Mouse (Mus musculus) midbrain, embryonic 12.5 days (tissue): ENCODE measurements around the gene Srsf2. TPM values are rescaled to one million over a fixed set of nuclear protein-coding genes. Genes with fewer than 3 reads are reported as not detected.
A peak's percentile ranks its signal among the peaks of the same experiment; 100 is the strongest.

Experiments
- ATAC-seq: fragments of 200-750 bp; cut with Nextera tagmentation; 2 replicates; pipeline ENCODE4 v1.8.0; 2017; ENCODE audit warnings: low read depth, moderate TSS enrichment, moderate library complexity; ENCODE audit not compliant: low FRiP score
- H3K27ac ChIP-seq: fragments of 300-500 bp; sonication (generic); replicated peaks from 2 replicates; pipeline ENCODE4 v1.5.1; 2016; ENCODE audit warnings: mild to moderate bottlenecking
- H3K27me3 ChIP-seq: fragments of 300-500 bp; sonication (generic); 2 replicates; pipeline ENCODE4 v1.6.1; 2016; ENCODE audit warnings: mild to moderate bottlenecking
- H3K36me3 ChIP-seq: fragments of 300-500 bp; sonication (generic); 2 replicates; pipeline ENCODE4 v1.6.1; 2016
- H3K4me1 ChIP-seq: fragments of 300-500 bp; sonication (generic); 2 replicates; pipeline ENCODE4 v1.6.1; 2016
- H3K4me2 ChIP-seq: fragments of 300-500 bp; sonication (generic); replicated peaks from 2 replicates; pipeline ENCODE4 v1.6.1; 2016; ENCODE audit warnings: mild to moderate bottlenecking, moderate library complexity
- H3K4me3 ChIP-seq: fragments of 300-500 bp; sonication (generic); 2 replicates; pipeline ENCODE4 v1.5.1; 2016; ENCODE audit warnings: mild to moderate bottlenecking
- H3K9ac ChIP-seq: fragments of 300-500 bp; sonication (generic); replicated peaks from 2 replicates; pipeline ENCODE4 v1.6.1; 2016; ENCODE audit warnings: mild to moderate bottlenecking, moderate library complexity
- H3K9me3 ChIP-seq: fragments of 300-500 bp; sonication (generic); 2 replicates; pipeline ENCODE4 v1.6.1; 2016; ENCODE audit warnings: mild to moderate bottlenecking
- WGBS: fragments of 180-500 bp; shearing (Covaris S2); methylation state at CpG from one replicate; pipeline ENCODE4 v1.1.7; 2016; 5-methylcytosine and 5-hydroxymethylcytosine counted together
- polyA plus RNA-seq: library from polyadenylated mRNA; unstranded; fragments of >200 nt; fragmentation: Nextera tagmentation; extraction: Ambion mirVana; gene quantifications from 2 replicates; pipeline ENCODE4 v1.2.1, GENCODE M21; 2016

Gene Srsf2
- polyA plus RNA-seq, 1 experiment from 2014 or later: 848 TPM

DNA sequence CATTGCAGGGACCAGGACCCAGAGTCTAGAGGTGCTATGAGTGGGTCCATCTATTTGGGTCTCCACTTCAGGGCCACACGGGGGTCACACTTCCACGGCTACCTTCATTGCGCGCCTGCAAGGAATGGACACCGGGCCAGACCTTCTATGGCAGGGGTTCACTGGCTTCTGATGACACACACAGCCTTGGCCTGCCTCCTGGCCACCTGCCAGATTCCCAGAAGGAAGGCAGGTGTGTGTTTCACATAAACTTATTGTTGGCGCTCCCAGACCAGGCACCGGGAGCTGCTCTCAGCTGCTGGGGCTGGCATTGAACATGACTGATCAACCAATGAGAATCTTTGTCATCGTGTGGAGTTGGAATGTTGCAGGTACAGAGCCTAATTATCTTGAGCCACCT lies 25.6 kb upstream of the Srsf2 start:
- 96% methylated on average over 8 of the region's 8 CpGs for WGBS
- Histone ChIP-seq H3K27ac (no peak overlapping the region), H3K9ac (no peak overlapping the region), H3K27me3 (no peaks in the 10 kb centered on the region), H3K4me2 (no peak overlapping the region), H3K4me3 (no peak overlapping the region), H3K36me3 (peaks cover 17% of the 10 kb centered on the region), H3K9me3 (no peaks in the 10 kb centered on the region), H3K4me1 (no peaks in the 10 kb centered on the region)
- ATAC-seq: no peak

DNA sequence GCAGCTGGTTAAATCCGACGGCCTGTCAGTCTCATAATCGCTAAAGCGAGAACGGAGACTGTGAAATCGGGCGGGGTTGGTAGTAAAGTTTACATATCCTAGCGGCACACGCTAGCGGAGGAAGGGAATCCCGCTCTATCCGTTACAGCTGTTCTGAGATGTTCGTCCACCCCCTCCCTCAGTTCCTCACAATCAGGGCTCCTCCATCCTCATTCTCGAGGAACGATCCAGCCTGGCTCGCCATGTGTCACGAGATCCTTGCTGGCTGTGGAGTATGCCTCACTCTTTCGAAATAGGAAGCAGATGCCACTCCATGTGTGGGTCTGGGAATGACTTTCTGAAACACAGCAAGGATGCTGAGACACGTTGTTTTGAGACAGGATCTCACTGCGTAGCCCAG lies 21.1 kb upstream of the Srsf2 start:
- Histone ChIP-seq H3K4me2 (no peak overlapping the region), H3K4me3 (no peak overlapping the region), H3K9me3 (no peaks in the 10 kb centered on the region), H3K4me1 (no peaks in the 10 kb centered on the region), H3K27ac (no peak overlapping the region), H3K9ac (no peak overlapping the region), H3K27me3 (no peaks in the 10 kb centered on the region), H3K36me3 (peaks cover 49% of the 10 kb centered on the region)
- 94% methylated on average over 20 of the region's 20 CpGs for WGBS
- no peak for ATAC-seq

DNA sequence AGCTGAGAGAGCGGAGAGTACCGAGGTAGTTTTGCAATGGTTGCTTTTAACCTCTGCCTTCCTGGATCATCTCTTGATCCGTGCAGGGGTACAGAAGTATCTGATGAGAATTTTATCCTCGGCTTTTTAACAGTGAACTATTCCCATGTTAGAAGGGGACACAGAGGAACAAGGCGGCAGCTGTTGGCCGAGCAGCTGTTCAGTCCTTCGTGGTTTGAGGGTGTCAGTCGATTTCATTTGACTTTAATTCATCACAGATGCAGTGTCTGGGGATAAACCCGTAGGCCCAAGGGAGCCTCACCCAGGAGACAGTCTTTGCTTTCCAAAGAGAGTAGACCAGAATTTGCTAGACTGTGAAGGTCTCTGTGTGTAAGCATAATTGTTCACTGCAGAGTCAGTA lies 18.6 kb upstream of the Srsf2 start:
- WGBS: 92% methylated on average over 9 of the region's 9 CpGs
- no peak overlapping the region for H3K4me2 ChIP-seq
- H3K9me3 ChIP-seq: no peaks in the 10 kb centered on the region
- H3K27me3 ChIP-seq: no peaks in the 10 kb centered on the region
- H3K4me3 ChIP-seq: no peak overlapping the region
- no peaks in the 10 kb centered on the region for H3K4me1 ChIP-seq
- H3K9ac ChIP-seq: no peak overlapping the region
- no peak overlapping the region for H3K27ac ChIP-seq
- ATAC-seq: no peak
- peaks cover 61% of the 10 kb centered on the region for H3K36me3 ChIP-seq

DNA sequence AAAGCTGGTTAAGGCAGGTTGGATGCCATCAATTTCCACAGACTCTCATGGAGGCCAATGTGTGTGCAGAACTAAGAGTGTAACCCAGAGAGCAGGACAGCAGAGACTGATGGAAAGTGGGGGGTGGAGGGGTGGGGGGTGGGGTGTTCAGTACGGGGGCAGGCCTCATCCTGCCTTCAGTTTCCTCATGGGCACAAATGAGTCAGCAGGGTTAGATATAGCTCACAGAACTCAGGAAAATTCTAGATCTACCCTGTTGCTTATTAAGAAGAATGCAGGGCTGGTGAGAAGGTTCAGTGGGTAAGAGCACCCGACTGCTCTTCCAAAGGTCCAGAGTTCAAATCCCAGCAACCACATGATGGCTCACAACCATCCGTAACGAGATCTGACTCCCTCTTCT lies 16.7 kb upstream of the Srsf2 start:
- no peak overlapping the region for H3K9ac ChIP-seq
- no peaks in the 10 kb centered on the region for H3K9me3 ChIP-seq
- no peak overlapping the region for H3K4me2 ChIP-seq
- no peaks in the 10 kb centered on the region for H3K4me1 ChIP-seq
- H3K27ac ChIP-seq: no peak overlapping the region
- H3K27me3 ChIP-seq: no peaks in the 10 kb centered on the region
- ATAC-seq: no peak
- H3K4me3 ChIP-seq: no peak overlapping the region
- WGBS: 86% methylated on average over 4 of the region's 4 CpGs
- H3K36me3 ChIP-seq: peaks cover 70% of the 10 kb centered on the region

DNA sequence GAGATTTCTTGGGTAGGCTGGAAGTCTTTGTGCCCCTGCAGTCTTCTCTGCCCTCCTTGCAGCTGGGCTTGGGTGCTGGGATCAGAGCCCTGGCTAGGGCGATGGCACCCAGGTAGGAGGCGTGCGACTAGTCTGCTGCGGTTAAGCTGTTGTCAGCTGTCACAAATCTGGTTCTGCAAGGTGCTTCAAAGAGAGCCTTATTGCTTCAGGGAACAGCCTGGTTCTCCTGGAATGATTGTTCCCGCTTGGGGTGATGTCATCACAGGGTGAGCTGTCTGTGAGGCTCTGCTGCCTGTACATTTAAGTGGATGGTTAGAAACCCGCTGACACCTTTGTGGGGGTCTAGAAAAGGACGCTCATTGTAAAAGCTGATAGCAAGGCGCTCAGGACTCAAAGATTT lies 16.3 kb upstream of the Srsf2 start:
- H3K9me3 ChIP-seq: no peaks in the 10 kb centered on the region
- H3K4me2 ChIP-seq: no peak overlapping the region
- H3K27me3 ChIP-seq: no peaks in the 10 kb centered on the region
- no peak for ATAC-seq
- no peak overlapping the region for H3K9ac ChIP-seq
- peaks cover 70% of the 10 kb centered on the region for H3K36me3 ChIP-seq
- H3K4me3 ChIP-seq: no peak overlapping the region
- WGBS: 91% methylated on average over 8 of the region's 8 CpGs
- H3K4me1 ChIP-seq: no peaks in the 10 kb centered on the region
- no peak overlapping the region for H3K27ac ChIP-seq

DNA sequence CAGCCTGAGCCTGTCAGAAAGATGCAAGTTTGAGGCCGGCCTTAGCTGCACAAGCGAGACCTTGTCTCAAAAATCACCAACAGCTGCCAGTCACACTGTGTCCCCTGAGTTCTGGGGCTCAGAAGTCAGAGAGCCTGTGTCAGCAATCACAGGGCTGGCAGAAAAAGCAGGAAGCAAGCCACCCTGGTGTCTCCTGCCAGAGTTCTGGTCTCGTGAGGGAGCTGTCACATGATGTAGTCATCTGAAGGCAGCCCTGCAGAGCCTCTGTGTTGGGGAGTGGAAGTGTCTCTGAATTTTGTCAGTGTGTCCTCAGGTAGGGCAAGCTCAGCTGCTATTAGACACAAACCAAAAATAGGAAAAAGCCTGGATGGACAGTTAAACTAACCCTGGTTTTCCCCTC lies 15.2 kb upstream of the Srsf2 start:
- Histone ChIP-seq H3K4me1 (no peaks in the 10 kb centered on the region), H3K4me2 (no peak overlapping the region), H3K27ac (no peak overlapping the region), H3K27me3 (no peaks in the 10 kb centered on the region), H3K9ac (no peak overlapping the region), H3K4me3 (no peak overlapping the region), H3K9me3 (no peaks in the 10 kb centered on the region), H3K36me3 (peaks cover 69% of the 10 kb centered on the region)
- 76% methylated on average over 3 of the region's 3 CpGs for WGBS
- no peak for ATAC-seq

DNA sequence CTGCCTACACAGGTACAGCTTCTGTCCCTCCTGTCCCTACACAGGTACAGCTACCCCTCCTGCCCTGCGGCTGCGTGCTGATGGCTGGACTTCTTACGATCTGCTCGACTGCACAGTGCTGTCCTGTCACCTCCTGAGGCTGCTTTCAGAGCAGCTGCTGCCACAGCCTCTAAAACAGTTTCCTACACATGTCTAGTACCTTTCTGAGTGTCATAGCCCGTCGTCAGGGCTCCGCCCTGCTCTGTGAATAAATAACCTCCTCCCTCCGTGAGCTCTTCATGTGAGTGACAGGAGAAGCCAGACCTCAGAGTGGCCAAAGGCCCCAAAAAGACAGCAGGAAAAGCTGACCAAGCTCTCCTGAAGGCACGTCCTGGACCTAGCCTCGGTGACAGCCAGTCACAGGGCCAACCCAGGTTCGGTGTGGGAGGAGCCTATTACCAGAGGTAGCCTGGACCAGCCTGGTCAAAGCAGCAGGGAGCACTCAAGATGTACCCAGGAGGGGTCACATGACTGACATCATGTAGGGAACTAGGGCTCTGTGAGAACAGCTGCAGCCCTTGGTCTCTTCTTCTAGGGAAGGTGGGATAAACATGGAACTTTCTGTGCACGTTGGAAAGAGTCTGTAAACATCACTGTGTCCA lies 13.2 kb upstream of the Srsf2 start:
- Histone ChIP-seq H3K4me1 (no peaks in the 10 kb centered on the region), H3K36me3 (peaks cover 70% of the 10 kb centered on the region), H3K4me2 (no peak overlapping the region), H3K9me3 (no peaks in the 10 kb centered on the region), H3K9ac (no peak overlapping the region), H3K27me3 (no peaks in the 10 kb centered on the region), H3K4me3 (no peak overlapping the region), H3K27ac (no peak overlapping the region)
- 83% methylated on average over 12 of the region's 12 CpGs for WGBS
- no peak for ATAC-seq

DNA sequence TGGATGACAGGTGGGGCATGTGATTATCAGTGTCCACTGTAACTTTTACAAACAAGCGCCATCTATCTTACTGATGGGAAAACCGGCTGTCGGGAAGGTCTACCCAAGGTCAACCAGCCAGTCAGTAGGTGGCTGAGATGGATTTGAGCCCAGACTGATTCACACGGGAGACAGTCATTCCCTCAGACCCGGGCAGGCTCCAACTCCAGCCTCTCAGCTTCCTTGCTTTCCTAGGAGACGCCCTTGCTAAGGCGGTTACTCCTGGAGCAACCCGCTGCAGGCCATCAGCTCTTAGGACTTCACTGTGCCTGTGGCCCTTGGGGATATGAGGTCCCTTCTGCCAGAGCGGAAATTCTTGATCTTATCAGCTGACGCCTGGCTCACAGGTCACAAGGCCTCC lies 11.6 kb upstream of the Srsf2 start:
- H3K27me3 ChIP-seq: no peaks in the 10 kb centered on the region
- no peak overlapping the region for H3K4me3 ChIP-seq
- no peaks in the 10 kb centered on the region for H3K9me3 ChIP-seq
- no peaks in the 10 kb centered on the region for H3K4me1 ChIP-seq
- WGBS: 87% methylated on average over 10 of the region's 10 CpGs
- H3K9ac ChIP-seq: no peak overlapping the region
- H3K36me3 ChIP-seq: peaks cover 73% of the 10 kb centered on the region
- H3K4me2 ChIP-seq: no peak overlapping the region
- ATAC-seq: no peak
- H3K27ac ChIP-seq: no peak overlapping the region

DNA sequence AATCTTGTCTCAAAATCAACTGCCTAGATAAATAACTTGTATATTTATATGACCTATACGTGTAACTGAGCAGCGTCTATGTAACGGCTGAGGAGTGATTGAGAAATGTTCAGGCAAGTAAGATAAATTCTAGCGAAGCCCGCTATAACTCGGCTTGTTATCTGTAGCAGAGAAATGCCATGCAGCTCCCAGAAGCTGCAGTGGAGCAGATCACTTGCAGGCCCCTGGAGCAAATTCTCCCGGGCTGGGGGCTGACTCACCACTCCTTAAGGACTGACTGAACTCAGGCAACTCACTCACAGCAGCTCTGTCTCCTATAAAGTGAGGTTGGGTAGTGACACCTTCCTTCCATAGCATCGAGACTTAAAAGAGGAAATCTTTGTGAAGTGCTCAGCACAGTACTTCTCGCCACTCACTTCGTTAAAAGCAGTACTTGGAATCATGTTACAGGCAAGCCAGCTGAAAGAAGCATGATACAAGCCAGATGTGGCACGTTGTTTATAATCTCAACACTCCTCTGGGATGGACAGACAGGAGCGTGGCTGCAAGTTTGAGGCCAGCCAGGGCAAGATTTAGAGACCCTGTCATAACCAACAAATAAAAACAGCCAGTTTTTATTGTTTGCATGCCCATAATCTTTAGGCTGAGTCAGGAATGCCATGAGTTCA lies 4.4 kb upstream of the Srsf2 start:
- Histone ChIP-seq H3K36me3 (peaks cover 28% of the 10 kb centered on the region), H3K4me1 (peaks cover 12% of the 10 kb centered on the region), H3K27ac (no peak overlapping the region), H3K9ac (no peak overlapping the region), H3K27me3 (no peaks in the 10 kb centered on the region), H3K4me3 (no peak overlapping the region), H3K4me2 (no peak overlapping the region), H3K9me3 (no peaks in the 10 kb centered on the region)
- no peak for ATAC-seq
- 84% methylated on average over 12 of the region's 12 CpGs for WGBS

DNA sequence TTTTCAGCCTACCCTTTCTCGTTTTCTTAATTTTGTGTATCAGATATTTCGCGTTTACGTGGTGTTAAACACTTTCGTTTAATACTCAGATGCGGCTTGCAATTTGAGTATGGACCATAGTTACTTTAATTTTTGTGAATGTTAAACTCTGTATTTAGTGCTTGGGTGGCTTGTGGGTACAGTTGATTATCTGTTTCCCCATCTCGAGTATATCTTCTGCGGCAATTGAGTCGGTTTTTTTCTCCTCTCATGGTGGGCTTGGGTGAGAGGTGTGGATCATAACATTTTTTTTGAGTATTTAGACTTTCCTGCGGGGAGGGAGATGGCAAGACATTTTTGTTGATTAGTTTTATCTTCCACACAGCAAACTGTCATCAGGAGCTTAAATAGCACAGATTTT lies 1.4 kb upstream of the Srsf2 start:
- Histone ChIP-seq H3K4me2 (peak overlapping the region; percentile 84), H3K9me3 (no peaks in the 10 kb centered on the region), H3K36me3 (peaks cover 19% of the 10 kb centered on the region), H3K27me3 (no peaks in the 10 kb centered on the region), H3K4me1 (peaks cover 22% of the 10 kb centered on the region), H3K4me3 (peak overlapping the region; percentile 92), H3K27ac (no peak overlapping the region), H3K9ac (peak overlapping the region; percentile 75)
- no peak for ATAC-seq
- WGBS: 51% methylated on average over 10 of the region's 10 CpGs

DNA sequence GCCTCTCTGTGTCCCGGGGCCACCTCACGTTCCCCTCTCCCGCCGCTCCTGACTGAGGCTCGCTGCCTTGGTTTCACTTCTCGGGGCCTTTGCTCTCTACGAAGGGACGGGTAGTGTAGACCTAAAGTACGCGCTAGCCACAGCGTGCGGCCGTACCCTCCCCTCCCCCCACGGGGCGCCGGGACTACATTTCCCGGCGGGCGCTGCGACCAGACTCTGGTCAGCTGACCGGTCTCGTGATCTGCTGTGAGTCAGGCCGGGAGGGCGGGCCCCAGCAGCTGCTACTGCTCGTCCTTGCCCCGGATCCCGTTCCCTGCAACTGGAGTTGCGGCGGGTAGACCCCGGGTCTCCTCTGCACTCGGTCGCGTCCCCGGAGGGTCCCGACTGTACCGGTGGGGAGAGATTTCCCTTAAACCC lies 626 bp upstream of the Srsf2 start:
- Histone ChIP-seq H3K27me3 (no peaks in the 10 kb centered on the region), H3K36me3 (peaks cover 25% of the 10 kb centered on the region), H3K4me2 (peak overlapping the region; percentile 84), H3K9me3 (no peaks in the 10 kb centered on the region), H3K27ac (peak overlapping the region; percentile 96), H3K9ac (peak overlapping the region; percentile 82), H3K4me1 (peaks cover 22% of the 10 kb centered on the region), H3K4me3 (peak overlapping the region; percentile 92)
- ATAC-seq: peak; percentile 91
- WGBS: 0% methylated on average over 36 of the region's 36 CpGs

DNA sequence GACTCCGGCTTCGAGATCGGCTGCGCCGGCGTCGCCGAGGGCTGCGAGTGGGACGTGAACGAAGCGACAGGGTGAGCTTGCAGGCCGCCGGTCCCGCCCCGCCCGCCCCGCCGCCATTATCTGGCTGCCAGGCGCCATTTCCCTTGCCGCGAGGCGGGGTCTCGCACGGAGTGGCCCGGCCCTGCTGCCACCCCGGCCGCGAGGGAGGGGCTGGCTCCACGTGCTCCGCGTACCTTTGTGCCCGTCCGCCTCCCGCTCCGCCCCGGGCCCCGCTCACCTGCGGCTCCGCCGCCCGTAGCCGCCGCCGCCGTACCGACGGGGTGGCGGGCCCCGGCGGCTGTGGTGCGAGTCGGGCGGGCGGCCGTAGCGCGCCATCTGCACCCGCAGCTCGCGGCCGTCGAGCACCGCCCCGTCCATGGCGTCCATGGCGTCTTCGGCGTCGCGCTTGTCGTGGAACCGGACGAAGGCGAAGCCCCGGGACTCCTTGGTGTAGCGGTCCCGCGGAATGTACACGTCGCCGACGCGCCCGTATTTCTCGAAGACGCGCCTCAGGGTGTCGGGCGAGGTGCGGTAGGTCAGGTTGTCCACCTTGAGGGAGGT lies 503 bp downstream of the Srsf2 start, which contains the start of gene Mfsd11:
TSS of gene Mfsd11 (plus strand) at position 150 of the 600 bp plus-strand sequence.
- peaks cover 22% of the 10 kb centered on the region for H3K4me1 ChIP-seq
- H3K27me3 ChIP-seq: no peaks in the 10 kb centered on the region
- H3K9ac ChIP-seq: peak within 1 kb of the TSS; percentile 99
- peak; percentile 41 for ATAC-seq
- peak within 1 kb of the TSS; percentile 92 for H3K4me3 ChIP-seq
- peak within 1 kb of the TSS; percentile 96 for H3K27ac ChIP-seq
- peak within 1 kb of the TSS; percentile 84 for H3K4me2 ChIP-seq
- H3K9me3 ChIP-seq: no peaks in the 10 kb centered on the region
- WGBS: under 1% methylated on average over 75 of the region's 91 CpGs
- peaks cover 34% of the 10 kb centered on the region for H3K36me3 ChIP-seq
